Mouse (Mus musculus): ENCODE measurements at regions not wholly inside any gene's neighbourhood (a gene's known extent, or its start where the extent isn't known, plus 50 kb on each side); places are given as distances from the start of the nearest gene placed in this dataset.
"Not testable (repeated sequence)": the region's sequence is repeated elsewhere in the genome, so short reads cannot be mapped to it uniquely, and the experiment has no call there.

DNA sequence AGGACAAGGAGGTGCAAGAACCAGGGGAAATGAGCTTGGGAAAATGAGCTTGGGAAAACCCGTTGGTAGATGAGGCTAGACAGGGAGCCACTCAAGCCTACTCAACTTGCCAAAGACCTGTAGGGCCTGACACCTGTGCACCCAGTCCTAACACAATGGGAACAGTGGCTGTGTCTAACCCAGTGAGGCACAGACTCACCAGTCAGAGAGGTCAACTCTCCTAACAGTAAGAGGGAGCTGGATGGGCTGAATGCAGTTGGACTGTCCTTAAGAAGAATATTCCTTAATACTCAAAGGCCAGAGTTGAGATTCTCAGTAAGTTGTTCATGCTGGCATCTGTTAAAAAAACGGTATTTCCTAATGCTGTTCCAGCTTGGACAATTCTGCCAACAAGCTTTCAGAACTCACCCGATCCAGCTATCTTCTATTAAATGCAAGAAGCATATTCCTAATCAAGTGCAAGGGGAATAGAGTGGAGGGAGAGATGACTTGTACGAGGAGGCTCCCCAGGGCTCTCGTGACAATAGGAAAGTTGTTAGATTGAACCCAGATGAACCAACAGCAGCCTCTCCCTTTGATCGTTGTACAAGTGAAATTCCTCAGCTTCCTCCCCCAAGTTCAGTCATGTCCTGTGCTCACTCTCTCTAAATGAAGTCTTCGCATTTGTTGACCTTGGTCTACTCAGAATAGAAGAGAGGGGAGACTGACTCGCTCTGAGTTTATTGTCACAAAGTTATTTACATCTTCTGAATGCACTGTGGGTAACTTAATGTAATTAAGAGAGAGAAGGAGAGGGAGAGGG, 187.2 kb downstream of the Cdca7 start:
- Histone ChIP-seq H3K4me2 (ENCODE audit: insufficient read depth, low read depth, poor library complexity, severe bottlenecking) (no peak overlapping the region), H3K9me3 (replicated peaks; ENCODE audit: low read length) (no peaks in the 10 kb centered on the region), H3K4me3 (replicated peaks in 1 of 3; ENCODE audit: low read depth in 2 of 3, low read length in 2 of 3, poor library complexity in 1 of 3) (no peak overlapping the region), H3K79me2 (replicated peaks; ENCODE audit: control insufficient read depth, extremely low read depth, insufficient read depth, poor library complexity, severe bottlenecking) (no peaks in the 10 kb centered on the region), H3K27ac (ENCODE audit: insufficient read depth, low read depth) (no peak overlapping the region), H3K4me1 (ENCODE audit: control insufficient read depth in 1 of 2, insufficient read depth in 2 of 2) (no peaks in the 10 kb centered on the region), H3K27me3 (replicated peaks) (peaks cover 2% of the 10 kb centered on the region), H3K9ac (ENCODE audit: insufficient read depth, low read depth) (no peak overlapping the region), H3K36me3 (replicated peaks in 1 of 2; ENCODE audit: control insufficient read depth in 1 of 2, insufficient read depth in 1 of 2, low read length in 1 of 2) (no peaks in the 10 kb centered on the region)
- in situ Hi-C loops (cut with MboI; ENCODE audit: low pct_ligation_motif_present, low pct_unique_long_range_greater_than_20kb, low sequenced_read_pairs) (no loop called here), dilution Hi-C loops (cut with MboI; ENCODE audit: extremely low pct_ligation_motif_present, extremely low pct_unique_long_range_greater_than_20kb, low sequenced_read_pairs) (no loop called here)
- no peak for TF ChIP-seq BHLHE40 (IDR thresholded peaks at IDR 0.05; ENCODE audit: low read depth, low read length)
- TF ChIP-seq USF1 (IDR thresholded peaks at IDR 0.05; ENCODE audit: low read depth, low read length): no peak
- no peak for TF ChIP-seq MAX (IDR thresholded peaks at IDR 0.05; ENCODE audit: low read length)
- TF ChIP-seq KAT2A (IDR thresholded peaks at IDR 0.05; ENCODE audit: insufficient replicate concordance, low read length): no peak
- no peak for TF ChIP-seq CTCF (conservative IDR thresholded peaks at IDR 0.05 in 1 of 2, IDR thresholded peaks at IDR 0.05 in 1 of 2; ENCODE audit: low read depth in 2 of 2, low read length in 2 of 2)
- TF ChIP-seq MYC (IDR thresholded peaks at IDR 0.05; ENCODE audit: low read depth, low read length): no peak
- TF ChIP-seq ZNF384 (IDR thresholded peaks at IDR 0.05; ENCODE audit: low read depth, low read length): no peak
- TF ChIP-seq CHD1 (IDR thresholded peaks at IDR 0.05; ENCODE audit: low read depth, low read length): no peak
- no peak for TF ChIP-seq GABPA (IDR thresholded peaks at IDR 0.05; ENCODE audit: insufficient replicate concordance, low read depth, low read length)
- TF ChIP-seq SIN3A (IDR thresholded peaks at IDR 0.05; ENCODE audit: low read length): no peak
- TF ChIP-seq MAZ (IDR thresholded peaks at IDR 0.05; ENCODE audit: low read depth, low read length): no peak
- no peak for TF ChIP-seq USF2 (conservative IDR thresholded peaks at IDR 0.05; ENCODE audit: low read depth, low read length)
- TF ChIP-seq NELFE (IDR thresholded peaks at IDR 0.05; ENCODE audit: low read depth, low read length): no peak
- no peak for TF ChIP-seq ZMIZ1 (IDR thresholded peaks at IDR 0.05; ENCODE audit: low read depth, low read length)
- TF ChIP-seq PAX5 (IDR thresholded peaks at IDR 0.05; ENCODE audit: low read length): no peak
- no peak for TF ChIP-seq MAFK (IDR thresholded peaks at IDR 0.05; ENCODE audit: insufficient replicate concordance, low read length)
- no peak for TF ChIP-seq POLR2AphosphoS2 (IDR thresholded peaks at IDR 0.05; ENCODE audit: low read depth, low read length)
- no peak for TF ChIP-seq E2F4 (IDR thresholded peaks at IDR 0.05; ENCODE audit: insufficient replicate concordance, low read depth, low read length)
- TF ChIP-seq POLR2A (IDR thresholded peaks at IDR 0.05; ENCODE audit: low read depth, low read length): no peak
- DNase-seq (ENCODE audit: extremely low read depth): no peak

DNA sequence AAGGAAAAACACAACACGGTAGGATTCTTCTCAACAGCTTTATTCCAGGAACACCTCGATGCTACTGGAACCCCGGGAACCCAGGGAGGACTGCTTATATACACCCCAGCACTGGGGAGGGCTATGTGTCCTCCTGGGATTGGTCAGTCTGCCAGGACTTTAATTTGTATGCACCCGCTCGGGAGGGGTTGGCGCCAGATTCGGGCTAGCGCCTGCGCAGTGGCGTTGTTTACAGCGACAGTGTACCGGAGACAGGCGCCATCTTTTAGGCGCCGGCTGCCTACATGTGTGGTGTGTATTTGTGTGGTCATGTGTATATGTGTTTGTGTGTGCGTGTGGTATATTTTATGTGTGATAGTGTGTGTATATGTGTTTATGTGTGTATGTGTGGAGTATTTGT, 191.4 kb downstream of the Cdca7 start:
- H3K4me2 ChIP-seq (ENCODE audit: insufficient read depth, low read depth, poor library complexity, severe bottlenecking); H3K4me1 ChIP-seq (ENCODE audit: control insufficient read depth in 1 of 2, insufficient read depth in 2 of 2); H3K27me3 ChIP-seq (replicated peaks); H3K9me3 ChIP-seq (replicated peaks; ENCODE audit: low read length); dilution Hi-C loops (cut with MboI; ENCODE audit: extremely low pct_ligation_motif_present, extremely low pct_unique_long_range_greater_than_20kb, low sequenced_read_pairs); H3K4me3 ChIP-seq (replicated peaks in 1 of 3; ENCODE audit: low read depth in 2 of 3, low read length in 2 of 3, poor library complexity in 1 of 3); H3K9ac ChIP-seq (ENCODE audit: insufficient read depth, low read depth); in situ Hi-C loops (cut with MboI; ENCODE audit: low pct_ligation_motif_present, low pct_unique_long_range_greater_than_20kb, low sequenced_read_pairs); H3K36me3 ChIP-seq (replicated peaks in 1 of 2; ENCODE audit: control insufficient read depth in 1 of 2, insufficient read depth in 1 of 2, low read length in 1 of 2); DNase-seq (ENCODE audit: extremely low read depth); H3K79me2 ChIP-seq (replicated peaks; ENCODE audit: control insufficient read depth, extremely low read depth, insufficient read depth, poor library complexity, severe bottlenecking); H3K27ac ChIP-seq (ENCODE audit: insufficient read depth, low read depth): not testable (repeated sequence)
